Mouse (Mus musculus) heart, postnatal 0 days (tissue): ENCODE measurements around the gene Cnot1.

Experiments used
- CTCF ChIP-seq: IDR thresholded peaks from 2 replicates; pipeline ENCODE4 v1.5.1; 2016; ENCODE audit warnings: antibody characterized with exemption, control low read depth, low read depth
- EP300 ChIP-seq: IDR thresholded peaks from 2 replicates; pipeline ENCODE4 v1.6.1; 2016; ENCODE audit warnings: antibody characterized with exemption, low read depth

GRCm38 (mm10) chr8:95701809-95702208 is 105.5 kb downstream of the Cnot1 start:
- no peak for TF ChIP-seq CTCF
- TF ChIP-seq EP300: no peak
